Mouse (Mus musculus) myocyte (in vitro differentiated cells): Measurements from ENCODE around the gene Tbc1d25.

Source experiments
- CEBPB ChIP-seq: IDR thresholded peaks from 2 replicates; pipeline ENCODE4 v1.6.1; 2011; ENCODE audit warnings: mild to moderate bottlenecking, moderate library complexity; ENCODE audit not compliant: poor library complexity, insufficient read depth, severe bottlenecking
- E2F4 ChIP-seq: IDR thresholded peaks from one replicate; pipeline ENCODE4 v1.6.1; 2011; ENCODE audit warnings: mild to moderate bottlenecking, control low read depth, moderate library complexity; ENCODE audit not compliant: insufficient read depth
- MAX ChIP-seq: IDR thresholded peaks from one replicate; pipeline ENCODE4 v1.6.1; 2011; ENCODE audit warnings: low read depth, mild to moderate bottlenecking, control low read depth
- MYOD1 ChIP-seq, 3 experiments: IDR thresholded peaks; one replicate each; pipeline ENCODE4 v1.6.1; 2011; ENCODE audit warnings: control low read depth in 2 of 3, low read depth in 2 of 3, mild to moderate bottlenecking in 2 of 3, moderate library complexity in 1 of 3; ENCODE audit not compliant: insufficient read length in 2 of 3, control insufficient read depth in 1 of 3
- POLR2A ChIP-seq: IDR thresholded peaks from one replicate; pipeline ENCODE4 v1.6.1; 2011; ENCODE audit warnings: low read depth, mild to moderate bottlenecking, control low read depth, moderate library complexity; ENCODE audit not compliant: insufficient read length
- REST ChIP-seq: IDR thresholded peaks from one replicate; pipeline ENCODE4 v1.6.1; 2011; ENCODE audit warnings: mild to moderate bottlenecking, control low read depth, moderate library complexity; ENCODE audit not compliant: insufficient read depth, insufficient read length
- USF1 ChIP-seq: IDR thresholded peaks from one replicate; pipeline ENCODE4 v1.6.1; 2011; ENCODE audit warnings: low read depth, mild to moderate bottlenecking, control low read depth, moderate library complexity

DNA sequence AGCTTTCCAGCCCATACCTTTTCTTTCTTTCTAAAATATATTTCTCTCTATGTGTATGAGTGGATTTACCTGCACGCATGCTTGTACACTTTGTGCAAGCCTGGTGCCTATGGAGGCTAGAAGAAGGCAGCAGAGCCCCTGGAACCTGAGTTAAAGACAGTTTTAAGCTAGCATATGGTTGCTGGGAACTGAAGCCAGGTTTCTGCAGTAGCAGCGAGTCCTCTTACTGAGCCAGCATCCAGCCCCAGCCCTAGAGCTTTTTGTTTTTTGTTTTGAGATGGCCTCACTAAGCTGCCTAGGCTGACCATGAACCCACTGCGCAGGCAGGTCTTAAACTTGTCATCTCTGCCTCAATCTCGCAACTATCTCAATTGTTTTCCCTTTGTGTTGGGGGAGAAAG is 11.5 kb downstream of the Tbc1d25 start:
- TF ChIP-seq CEBPB (no peak), USF1 (no peak), E2F4 (no peak), MAX (no peak), POLR2A (no peak), MYOD1 (IDR thresholded peaks at IDR 0.05; ENCODE audit: control insufficient read depth in 1 of 3, insufficient read length in 2 of 3, low read depth in 2 of 3) (no peak), REST (no peak)
